Mouse (Mus musculus): ENCODE measurements around the gene Ints5. TPM values are rescaled to one million over a fixed set of nuclear protein-coding genes. Genes with fewer than 3 reads are reported as not detected.

The Ints5 gene
- polyA plus RNA-seq, 1 experiment from 2014 or later, result 25.0 TPM

GRCm38 (mm10) chr19:8930117-8930516 lies 37.3 kb downstream of the Ints5 start:
- Histone ChIP-seq H3K4me1 (ENCODE audit: control insufficient read depth, insufficient read depth, low read length) (no peaks in the 10 kb centered on the region; the same call in 1 of the 2 replicates), H3K9me3 (replicated peaks; ENCODE audit: control insufficient read depth, low read length) (no peaks in the 10 kb centered on the region), H3K27me3 (replicated peaks; ENCODE audit: control insufficient read depth, insufficient read depth, low read length) (no peaks in the 10 kb centered on the region), H3K9ac (ENCODE audit: low read length) (peak overlapping the region; percentile 68), H3K36me3 (ENCODE audit: control insufficient read depth, insufficient read depth, low read length) (peaks cover 29% of the 10 kb centered on the region), H3K4me2 (ENCODE audit: low read length) (peak overlapping the region; percentile 73), H3K27ac (ENCODE audit: low read depth, low read length) (no peak overlapping the region), H3K4me3 (ENCODE audit: low read depth, low read length) (peak overlapping the region; percentile 48)
- DNase-seq (ENCODE audit: low spot score) (no peak), ATAC-seq (no peak)
- WGBS, result 14% methylated on average over 11 of the region's 11 CpGs

DNA sequence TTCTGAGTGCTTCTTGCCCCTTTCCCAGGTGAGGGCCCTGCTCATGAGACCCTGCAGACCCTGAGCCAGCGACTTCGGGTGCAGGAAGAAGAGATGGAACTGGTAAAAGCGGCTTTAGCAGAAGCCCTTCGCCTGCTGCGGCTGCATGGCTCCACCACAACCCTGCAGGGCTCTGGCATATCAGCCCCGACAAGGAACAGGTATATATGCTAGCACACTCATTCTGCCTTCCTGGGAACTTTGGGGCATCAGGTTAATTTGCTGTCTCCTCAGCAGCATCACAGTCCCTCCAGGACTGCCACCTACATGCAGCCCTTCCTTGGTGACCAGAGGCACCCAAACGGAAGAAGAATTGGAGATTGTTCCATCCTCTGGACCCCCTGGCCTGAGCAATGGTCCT lies 38.0 kb downstream of the Ints5 start:
- Histone ChIP-seq H3K4me2 (ENCODE audit: low read length) (no peak overlapping the region), H3K4me1 (ENCODE audit: control insufficient read depth, insufficient read depth, low read length) (no peaks in the 10 kb centered on the region; the same call in 1 of the 2 replicates), H3K36me3 (ENCODE audit: control insufficient read depth, insufficient read depth, low read length) (peaks cover 22% of the 10 kb centered on the region), H3K27ac (ENCODE audit: low read depth, low read length) (no peak overlapping the region), H3K9me3 (replicated peaks; ENCODE audit: control insufficient read depth, low read length) (no peaks in the 10 kb centered on the region), H3K27me3 (replicated peaks; ENCODE audit: control insufficient read depth, insufficient read depth, low read length) (no peaks in the 10 kb centered on the region), H3K4me3 (ENCODE audit: low read depth, low read length) (no peak overlapping the region), H3K9ac (ENCODE audit: low read length) (no peak overlapping the region)
- ATAC-seq (no peak), DNase-seq (ENCODE audit: low spot score) (no peak)
- WGBS, result 84% methylated on average over 7 of the region's 7 CpGs

- no peaks in the 10 kb centered on the region for H3K27me3 ChIP-seq (replicated peaks; ENCODE audit: control insufficient read depth, insufficient read depth, low read length)
- no peak overlapping the region for H3K9ac ChIP-seq (ENCODE audit: low read length)
- 86% methylated on average over 2 of the region's 2 CpGs for WGBS
- H3K9me3 ChIP-seq (replicated peaks; ENCODE audit: control insufficient read depth, low read length), result no peaks in the 10 kb centered on the region
- H3K4me3 ChIP-seq (ENCODE audit: low read depth, low read length), result no peak overlapping the region
- no peaks in the 10 kb centered on the region for H3K36me3 ChIP-seq (ENCODE audit: control insufficient read depth, insufficient read depth, low read length)
- H3K4me1 ChIP-seq (ENCODE audit: control insufficient read depth, insufficient read depth, low read length), result peaks cover 5% of the 10 kb centered on the region; the same call in 1 of the 2 replicates
- H3K4me2 ChIP-seq (ENCODE audit: low read length), result no peak overlapping the region
- H3K27ac ChIP-seq (ENCODE audit: low read depth, low read length), result no peak overlapping the region
- DNase-seq (ENCODE audit: low spot score), result no peak
- no peak for ATAC-seq
Measured at GRCm38 (mm10) chr19:8936736-8937135, 43.9 kb downstream of the Ints5 start.

DNA sequence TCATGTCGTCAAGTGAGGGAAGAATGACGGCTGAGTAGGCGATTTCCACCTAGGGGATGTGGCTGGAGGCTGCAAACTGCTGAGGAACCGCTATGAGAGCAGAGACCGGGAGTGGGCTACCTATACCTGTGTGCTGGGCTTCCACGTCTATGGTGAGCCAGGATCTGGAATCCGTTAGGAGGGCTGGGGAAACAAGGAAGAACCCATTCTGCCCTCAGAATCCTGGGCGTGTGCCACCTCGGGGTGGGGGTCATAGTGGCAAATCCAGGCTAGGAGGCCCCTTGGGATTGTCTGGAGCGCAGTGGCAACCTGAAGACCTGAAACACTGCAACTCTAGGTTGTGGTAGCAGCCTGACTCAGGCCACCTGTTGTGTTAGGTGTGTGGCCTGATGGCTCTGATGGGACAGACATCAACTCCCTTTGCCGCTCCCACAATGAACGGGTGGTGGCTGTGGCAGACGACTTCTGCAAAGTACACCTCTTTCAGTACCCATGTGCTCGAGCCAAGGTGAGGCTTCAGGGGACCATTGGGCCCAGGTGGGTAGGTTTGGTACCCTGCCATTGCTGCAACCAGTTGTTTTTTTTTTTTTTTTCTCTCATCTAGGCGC lies 47.8 kb downstream of the Ints5 start:
- Histone ChIP-seq H3K9me3 (replicated peaks; ENCODE audit: control insufficient read depth, low read length) (no peaks in the 10 kb centered on the region), H3K9ac (ENCODE audit: low read length) (peak overlapping the region; percentile 99), H3K27me3 (replicated peaks; ENCODE audit: control insufficient read depth, insufficient read depth, low read length) (no peaks in the 10 kb centered on the region), H3K27ac (ENCODE audit: low read depth, low read length) (peak overlapping the region; percentile 95; the same call in 1 of the 2 replicates), H3K36me3 (ENCODE audit: control insufficient read depth, insufficient read depth, low read length) (peaks cover 17% of the 10 kb centered on the region), H3K4me1 (ENCODE audit: control insufficient read depth, insufficient read depth, low read length) (peaks cover 25% of the 10 kb centered on the region), H3K4me3 (ENCODE audit: low read depth, low read length) (no peak overlapping the region), H3K4me2 (ENCODE audit: low read length) (no peak overlapping the region; the same call in 1 of the 2 replicates)
- no peak for DNase-seq (ENCODE audit: low spot score)
- no peak for ATAC-seq
- WGBS, result 83% methylated on average over 15 of the region's 15 CpGs

- ATAC-seq, result peak; percentile 25; the same call in 1 of the 2 replicates
Measured at GRCm38 (mm10) chr19:8941136-8941514, 48.3 kb downstream of the Ints5 start.

DNA sequence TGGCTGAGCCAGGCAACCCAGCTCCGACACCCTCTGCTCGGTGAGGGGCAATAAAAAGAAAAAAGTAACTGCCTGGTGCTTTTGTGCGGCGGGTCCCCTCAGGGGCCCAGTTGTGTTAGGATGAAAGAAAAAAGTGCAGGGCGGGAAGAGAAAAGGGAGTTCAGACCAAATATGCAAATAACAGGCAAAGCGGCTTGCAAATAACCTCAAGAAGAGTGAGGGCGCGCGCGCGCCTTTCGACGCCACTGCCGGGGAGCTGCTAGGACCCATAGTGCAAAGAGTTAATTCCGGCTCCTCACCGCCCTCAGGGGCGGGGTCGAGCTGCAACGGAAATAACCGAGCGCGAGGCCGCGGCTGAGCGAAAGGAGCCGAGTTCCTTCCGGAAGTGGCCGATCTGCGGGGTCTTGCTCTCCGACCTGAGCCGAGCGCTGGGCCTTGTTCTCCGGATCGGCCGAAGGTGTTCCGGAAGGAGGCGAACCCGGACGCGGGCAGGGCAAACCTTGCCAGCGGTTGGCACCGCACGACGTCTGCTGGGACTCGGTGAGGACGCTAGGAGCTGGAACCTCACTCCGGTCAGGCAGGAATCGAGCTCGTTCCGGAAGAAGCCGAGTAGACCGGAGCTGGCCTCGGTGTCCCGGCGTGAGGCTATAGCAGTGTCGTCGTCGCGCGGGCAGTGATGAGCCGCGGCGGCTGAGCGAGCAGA lies 48.9 kb downstream of the Ints5 start, which contains the start of gene Mta2:
TSS of gene Mta2 (plus strand) at position 361 of the 703 bp plus-strand sequence.
- peaks cover 25% of the 10 kb centered on the region for H3K4me1 ChIP-seq (ENCODE audit: control insufficient read depth, insufficient read depth, low read length)
- H3K4me2 ChIP-seq (ENCODE audit: low read length), result peak within 1 kb of the TSS; percentile 68
- H3K27ac ChIP-seq (ENCODE audit: low read depth, low read length), result peak within 1 kb of the TSS; percentile 95
- peaks cover 27% of the 10 kb centered on the region for H3K36me3 ChIP-seq (ENCODE audit: control insufficient read depth, insufficient read depth, low read length)
- H3K4me3 ChIP-seq (ENCODE audit: low read depth, low read length), result peak within 1 kb of the TSS; percentile 99
- DNase-seq (ENCODE audit: low spot score), result peak; percentile 98
- H3K9me3 ChIP-seq (replicated peaks; ENCODE audit: control insufficient read depth, low read length), result no peaks in the 10 kb centered on the region
- no peaks in the 10 kb centered on the region for H3K27me3 ChIP-seq (replicated peaks; ENCODE audit: control insufficient read depth, insufficient read depth, low read length)
- ATAC-seq, result peak; percentile 96
- under 1% methylated on average over 64 of the region's 64 CpGs for WGBS
- H3K9ac ChIP-seq (ENCODE audit: low read length), result peak within 1 kb of the TSS; percentile 99

More at GRCm38 (mm10) chr19:8941136-8941514, 48.3 kb downstream of the Ints5 start:
- WGBS, result 25% methylated on average over 10 of the region's 10 CpGs
- DNase-seq (ENCODE audit: low spot score), result no peak
- Histone ChIP-seq H3K4me3 (ENCODE audit: low read depth, low read length) (peak overlapping the region; percentile 99), H3K27me3 (replicated peaks; ENCODE audit: control insufficient read depth, insufficient read depth, low read length) (no peaks in the 10 kb centered on the region), H3K36me3 (ENCODE audit: control insufficient read depth, insufficient read depth, low read length) (peaks cover 22% of the 10 kb centered on the region), H3K4me2 (ENCODE audit: low read length) (peak overlapping the region; percentile 68), H3K4me1 (ENCODE audit: control insufficient read depth, insufficient read depth, low read length) (peaks cover 25% of the 10 kb centered on the region), H3K9ac (ENCODE audit: low read length) (peak overlapping the region; percentile 99), H3K27ac (ENCODE audit: low read depth, low read length) (peak overlapping the region; percentile 95), H3K9me3 (replicated peaks; ENCODE audit: control insufficient read depth, low read length) (no peaks in the 10 kb centered on the region)

GRCm38 (mm10) chr19:8942276-8942964 lies 49.6 kb downstream of the Ints5 start:
- DNase-seq (ENCODE audit: low spot score) (no peak), ATAC-seq (peak; percentile 35)
- Histone ChIP-seq H3K4me3 (ENCODE audit: low read depth, low read length) (peak overlapping the region; percentile 99), H3K4me1 (ENCODE audit: control insufficient read depth, insufficient read depth, low read length) (peaks cover 25% of the 10 kb centered on the region), H3K9ac (ENCODE audit: low read length) (peak overlapping the region; percentile 99), H3K36me3 (ENCODE audit: control insufficient read depth, insufficient read depth, low read length) (peaks cover 34% of the 10 kb centered on the region), H3K27me3 (replicated peaks; ENCODE audit: control insufficient read depth, insufficient read depth, low read length) (no peaks in the 10 kb centered on the region), H3K9me3 (replicated peaks; ENCODE audit: control insufficient read depth, low read length) (no peaks in the 10 kb centered on the region), H3K27ac (ENCODE audit: low read depth, low read length) (peak overlapping the region; percentile 95), H3K4me2 (ENCODE audit: low read length) (peak overlapping the region; percentile 68)
- 0% methylated on average over 46 of the region's 46 CpGs for WGBS

GRCm38 (mm10) chr19:8943047-8943446 lies 50.2 kb downstream of the Ints5 start:
- H3K27me3 ChIP-seq (replicated peaks; ENCODE audit: control insufficient read depth, insufficient read depth, low read length), result no peaks in the 10 kb centered on the region
- peaks cover 41% of the 10 kb centered on the region for H3K36me3 ChIP-seq (ENCODE audit: control insufficient read depth, insufficient read depth, low read length)
- H3K4me3 ChIP-seq (ENCODE audit: low read depth, low read length), result peak overlapping the region; percentile 99
- H3K4me1 ChIP-seq (ENCODE audit: control insufficient read depth, insufficient read depth, low read length), result peaks cover 25% of the 10 kb centered on the region
- peak overlapping the region; percentile 99 for H3K9ac ChIP-seq (ENCODE audit: low read length)
- no peak for DNase-seq (ENCODE audit: low spot score)
- ATAC-seq, result no peak
- H3K27ac ChIP-seq (ENCODE audit: low read depth, low read length), result no peak overlapping the region
- H3K9me3 ChIP-seq (replicated peaks; ENCODE audit: control insufficient read depth, low read length), result no peaks in the 10 kb centered on the region
- WGBS, result 65% methylated on average over 2 of the region's 2 CpGs
- H3K4me2 ChIP-seq (ENCODE audit: low read length), result peak overlapping the region; percentile 68
